Mouse (Mus musculus): ENCODE results near the gene Stub1. TPM values are rescaled to one million over a fixed set of nuclear protein-coding genes. Genes with fewer than 3 reads are reported as not detected.

The Stub1 gene
- total and polyA plus RNA-seq, 3 experiments: 105 to 147 (median 129) TPM

GRCm38 (mm10) chr17:25837076-25837410, 3.8 kb upstream of the Stub1 start, which contains the start of gene Rhbdl1:
TSS of gene Rhbdl1 (minus strand) at chr17:25837295.
- 5% methylated on average over 29 of the region's 29 CpGs for WGBS
- peak within 1 kb of the TSS; percentile 59 for H3K9ac ChIP-seq (ENCODE audit: low read depth, low read length)
- TF ChIP-seq EP300 (IDR thresholded peaks at IDR 0.05; ENCODE audit: insufficient read depth, low read depth, low read length) (peak; percentile 51; the same call in 1 of the 2 replicates), CTCF (IDR thresholded peaks at IDR 0.05) (no peak), POLR2A (IDR thresholded peaks at IDR 0.05; ENCODE audit: insufficient read depth, low read depth, low read length) (peak; percentile 71)
- intact Hi-C loops (cut with DNase I): no loop called here
- H3K27me3 ChIP-seq (ENCODE audit: control insufficient read depth, insufficient read depth, low read length): no peaks in the 10 kb centered on the region
- DNase-seq: peak; percentile 76 to 84
- H3K4me3 ChIP-seq: peak within 1 kb of the TSS; percentile 40
- peaks cover 18% of the 10 kb centered on the region for H3K4me1 ChIP-seq (ENCODE audit: control insufficient read depth, insufficient read depth, low read length)
- H3K27ac ChIP-seq: peak within 1 kb of the TSS; percentile 73
- H3K79me2 ChIP-seq (replicated peaks; ENCODE audit: control insufficient read depth, insufficient read depth, low read length): peaks cover 2% of the 10 kb centered on the region
- no peaks in the 10 kb centered on the region for H3K36me3 ChIP-seq (ENCODE audit: control insufficient read depth, insufficient read depth, low read length)

- peak overlapping the region; percentile 73 for H3K27ac ChIP-seq
- H3K4me1 ChIP-seq (ENCODE audit: control insufficient read depth, insufficient read depth, low read length): peaks cover 23% of the 10 kb centered on the region
These were observed 3.3 kb upstream of the Stub1 start for GRCm38 (mm10) chr17:25836397-25837075.

GRCm38 (mm10) chr17:25835816-25836215, 2.6 kb upstream of the Stub1 start:
- Histone ChIP-seq H3K4me1 (ENCODE audit: control insufficient read depth, insufficient read depth, low read length) (peaks cover 26% of the 10 kb centered on the region), H3K9ac (ENCODE audit: low read depth, low read length) (peak overlapping the region; percentile 59), H3K27me3 (ENCODE audit: control insufficient read depth, insufficient read depth, low read length) (no peaks in the 10 kb centered on the region), H3K27ac (peak overlapping the region; percentile 73; the same call in 1 of the 2 replicates), H3K4me3 (no peak overlapping the region), H3K79me2 (replicated peaks; ENCODE audit: control insufficient read depth, insufficient read depth, low read length) (peaks cover 2% of the 10 kb centered on the region), H3K36me3 (ENCODE audit: control insufficient read depth, insufficient read depth, low read length) (no peaks in the 10 kb centered on the region; the same call in 1 of the 2 replicates)
- WGBS: 80% methylated on average over 16 of the region's 16 CpGs
- DNase-seq: no peak
- intact Hi-C loops (cut with DNase I): no loop called here
- no peak for TF ChIP-seq POLR2A (IDR thresholded peaks at IDR 0.05; ENCODE audit: insufficient read depth, low read depth, low read length)
- TF ChIP-seq CTCF (IDR thresholded peaks at IDR 0.05): no peak
- TF ChIP-seq EP300 (IDR thresholded peaks at IDR 0.05; ENCODE audit: insufficient read depth, low read depth, low read length): no peak

More at GRCm38 (mm10) chr17:25836397-25837075, 3.3 kb upstream of the Stub1 start:
- no peak for DNase-seq
- no peaks in the 10 kb centered on the region for H3K27me3 ChIP-seq (ENCODE audit: control insufficient read depth, insufficient read depth, low read length)
- intact Hi-C loops (cut with DNase I): no loop called here
- no peaks in the 10 kb centered on the region; the same call in 1 of the 2 replicates for H3K36me3 ChIP-seq (ENCODE audit: control insufficient read depth, insufficient read depth, low read length)
- peaks cover 2% of the 10 kb centered on the region for H3K79me2 ChIP-seq (replicated peaks; ENCODE audit: control insufficient read depth, insufficient read depth, low read length)
- H3K9ac ChIP-seq (ENCODE audit: low read depth, low read length): peak overlapping the region; percentile 59
- no peak for TF ChIP-seq CTCF (IDR thresholded peaks at IDR 0.05)
- peak; percentile 11; the same call in 1 of the 2 replicates for TF ChIP-seq POLR2A (IDR thresholded peaks at IDR 0.05; ENCODE audit: insufficient read depth, low read depth, low read length)
- TF ChIP-seq EP300 (IDR thresholded peaks at IDR 0.05; ENCODE audit: insufficient read depth, low read depth, low read length): no peak
- WGBS: 21% methylated on average over 23 of the region's 23 CpGs
- H3K4me3 ChIP-seq: peak overlapping the region; percentile 40

- H3K9ac ChIP-seq (ENCODE audit: low read depth, low read length): no peak overlapping the region
- 94% methylated on average over 7 of the region's 7 CpGs for WGBS
- no peaks in the 10 kb centered on the region; the same call in 1 of the 2 replicates for H3K36me3 ChIP-seq (ENCODE audit: control insufficient read depth, insufficient read depth, low read length)
- peaks cover 2% of the 10 kb centered on the region for H3K79me2 ChIP-seq (replicated peaks; ENCODE audit: control insufficient read depth, insufficient read depth, low read length)
- no peak overlapping the region for H3K4me3 ChIP-seq
- intact Hi-C loops (cut with DNase I): no loop called here
- H3K27ac ChIP-seq: no peak overlapping the region
- no peak for DNase-seq
- TF ChIP-seq EP300 (IDR thresholded peaks at IDR 0.05; ENCODE audit: insufficient read depth, low read depth, low read length) (no peak), POLR2A (IDR thresholded peaks at IDR 0.05; ENCODE audit: insufficient read depth, low read depth, low read length) (no peak), CTCF (IDR thresholded peaks at IDR 0.05) (no peak)
- peaks cover 26% of the 10 kb centered on the region for H3K4me1 ChIP-seq (ENCODE audit: control insufficient read depth, insufficient read depth, low read length)
- no peaks in the 10 kb centered on the region for H3K27me3 ChIP-seq (ENCODE audit: control insufficient read depth, insufficient read depth, low read length)
These were observed 2.1 kb upstream of the Stub1 start for GRCm38 (mm10) chr17:25835301-25835700.

- WGBS: 83% methylated on average over 12 of the region's 12 CpGs
These were observed 1.5 kb upstream of the Stub1 start for GRCm38 (mm10) chr17:25834595-25835222.

More at GRCm38 (mm10) chr17:25834595-25835222, 1.5 kb upstream of the Stub1 start:
- TF ChIP-seq CTCF (IDR thresholded peaks at IDR 0.05) (no peak), POLR2A (IDR thresholded peaks at IDR 0.05; ENCODE audit: insufficient read depth, low read depth, low read length) (no peak), EP300 (IDR thresholded peaks at IDR 0.05; ENCODE audit: insufficient read depth, low read depth, low read length) (no peak)
- DNase-seq: no peak
- Histone ChIP-seq H3K9ac (ENCODE audit: low read depth, low read length) (0 out of 2 replicates have a peak overlapping the region, but pooled peaks have one; percentile 19), H3K27ac (peak overlapping the region; percentile 100; the same call in 1 of the 2 replicates), H3K27me3 (ENCODE audit: control insufficient read depth, insufficient read depth, low read length) (no peaks in the 10 kb centered on the region), H3K4me3 (peak overlapping the region; percentile 85; the same call in 1 of the 2 replicates), H3K79me2 (replicated peaks; ENCODE audit: control insufficient read depth, insufficient read depth, low read length) (peaks cover 2% of the 10 kb centered on the region), H3K4me1 (ENCODE audit: control insufficient read depth, insufficient read depth, low read length) (peaks cover 26% of the 10 kb centered on the region), H3K36me3 (ENCODE audit: control insufficient read depth, insufficient read depth, low read length) (no peaks in the 10 kb centered on the region; the same call in 1 of the 2 replicates)
- intact Hi-C loops (cut with DNase I): loop anchor here (5.0 kb wide), 1 partner anchor 33 kb away; the partner anchor contains the start of gene Mcrip2

Measured in heart, adult 2 months (tissue).